Mouse (Mus musculus): ENCODE data around the gene Trappc12. TPM values are rescaled to one million over a fixed set of nuclear protein-coding genes. Genes with fewer than 3 reads are reported as not detected.

Trappc12 gene
- polyA plus RNA-seq, 1 experiment from 2014 or later: 40.6 TPM

DNA sequence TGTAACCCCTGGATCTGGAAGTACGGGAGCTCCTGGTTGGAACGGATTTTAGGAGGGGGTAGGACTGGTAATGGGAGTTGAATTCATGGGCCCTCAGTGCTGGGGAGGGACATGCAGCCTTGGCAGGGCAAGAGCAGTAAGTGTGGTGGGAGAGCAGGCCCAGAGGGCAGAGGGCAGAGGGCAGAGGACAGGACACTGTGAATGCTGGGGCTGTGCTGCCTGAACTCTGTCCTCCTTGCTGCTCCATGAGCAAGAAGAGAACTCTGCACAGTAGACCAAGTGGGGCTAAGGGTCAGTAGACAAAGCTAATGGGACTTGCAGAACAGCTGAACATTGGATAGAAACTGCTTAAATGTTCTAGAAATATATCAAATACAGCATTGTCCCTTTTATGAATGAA, 32.2 kb downstream of the Trappc12 start:
- peaks cover 26% of the 10 kb centered on the region for H3K36me3 ChIP-seq (ENCODE audit: control insufficient read depth, insufficient read depth, low read length)
- WGBS: 92% methylated on average over 2 of the region's 2 CpGs
- ATAC-seq (ENCODE audit: low read depth): no peak

DNA sequence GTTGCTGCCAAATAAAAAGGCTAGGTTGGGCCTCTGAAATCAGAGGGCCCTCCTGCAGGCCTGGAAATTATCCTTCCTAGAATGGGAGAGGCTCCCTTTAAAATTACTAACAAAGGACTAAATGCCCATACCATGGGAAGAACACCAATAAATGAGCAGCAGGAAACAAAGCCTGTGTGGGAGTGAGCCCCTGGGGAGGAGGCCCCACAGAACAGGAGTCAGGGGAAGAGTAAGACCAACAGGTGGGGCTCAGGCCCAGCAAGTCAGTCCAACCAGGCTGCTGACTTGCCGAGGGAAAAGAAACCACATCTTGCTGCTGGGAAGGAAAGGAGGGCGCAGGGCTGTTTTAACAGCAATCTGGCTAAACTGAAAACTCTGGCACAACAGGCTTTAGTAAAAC, 33.2 kb downstream of the Trappc12 start:
- Histone ChIP-seq H3K27me3 (ENCODE audit: control insufficient read depth, insufficient read depth, low read depth, low read length) (no peaks in the 10 kb centered on the region), H3K4me1 (replicated peaks; ENCODE audit: control insufficient read depth, insufficient read depth, low read length) (no peaks in the 10 kb centered on the region), H3K9ac (ENCODE audit: low read length) (no peak overlapping the region), H3K4me3 (ENCODE audit: low read length) (no peak overlapping the region), H3K27ac (ENCODE audit: low read length) (no peak overlapping the region), H3K4me2 (ENCODE audit: low read depth, low read length) (no peak overlapping the region), H3K36me3 (ENCODE audit: control insufficient read depth, insufficient read depth, low read length) (peaks cover 27% of the 10 kb centered on the region), H3K9me3 (ENCODE audit: control insufficient read depth, low read length) (no peaks in the 10 kb centered on the region)
- WGBS: 84% methylated on average over 2 of the region's 2 CpGs
- no peak for ATAC-seq (ENCODE audit: low read depth)

More for the DNA sequence above, 32.2 kb downstream of the Trappc12 start:
- H3K4me3 ChIP-seq (ENCODE audit: low read length): no peak overlapping the region
- no peak overlapping the region for H3K4me2 ChIP-seq (ENCODE audit: low read depth, low read length)
- H3K9ac ChIP-seq (ENCODE audit: low read length): no peak overlapping the region
- no peaks in the 10 kb centered on the region for H3K27me3 ChIP-seq (ENCODE audit: control insufficient read depth, insufficient read depth, low read depth, low read length)
- H3K4me1 ChIP-seq (replicated peaks; ENCODE audit: control insufficient read depth, insufficient read depth, low read length): no peaks in the 10 kb centered on the region
- no peaks in the 10 kb centered on the region for H3K9me3 ChIP-seq (ENCODE audit: control insufficient read depth, low read length)
- H3K27ac ChIP-seq (ENCODE audit: low read length): no peak overlapping the region

DNA sequence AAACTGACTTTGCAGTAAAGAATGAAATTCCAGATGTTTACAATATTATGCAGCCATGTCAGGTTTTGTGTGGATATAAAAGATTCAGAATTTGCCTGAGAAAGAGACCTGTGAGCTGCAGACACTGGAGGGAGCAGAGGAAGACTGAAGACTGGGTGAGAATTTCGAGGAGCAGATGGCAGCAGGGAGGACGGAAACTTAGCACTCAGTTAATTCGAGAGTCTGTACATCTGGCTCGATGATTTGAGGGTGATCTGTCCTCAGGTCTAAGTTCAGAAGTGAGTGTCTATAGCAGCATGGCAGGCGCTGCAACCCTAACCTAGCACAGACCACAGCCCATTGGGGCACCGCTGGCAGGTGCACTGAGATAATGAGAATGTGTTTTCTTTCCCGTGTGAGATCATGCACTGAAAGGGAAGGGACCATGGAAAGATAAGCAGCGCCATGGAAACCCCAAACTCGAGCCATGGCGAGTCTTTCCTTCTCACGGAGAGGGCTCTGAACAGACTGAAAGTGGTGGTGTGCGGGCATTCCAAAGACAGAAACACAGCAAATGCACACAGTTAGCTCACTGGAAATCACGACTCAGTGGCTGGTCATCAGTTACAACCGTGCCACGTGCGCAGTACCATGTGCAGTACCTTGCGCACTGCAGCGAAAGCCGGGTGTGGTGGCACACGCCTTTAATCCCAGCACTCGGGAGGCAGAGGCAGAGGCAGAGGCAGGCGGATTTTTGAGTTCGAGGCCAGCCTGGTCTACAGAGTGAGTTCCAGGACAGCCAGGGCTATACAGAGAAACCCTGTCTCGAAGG, 35.2 kb downstream of the Trappc12 start:
- 83% methylated on average over 24 of the region's 24 CpGs for WGBS
- H3K4me2 ChIP-seq (ENCODE audit: low read depth, low read length): no peak overlapping the region
- no peaks in the 10 kb centered on the region for H3K27me3 ChIP-seq (ENCODE audit: control insufficient read depth, insufficient read depth, low read depth, low read length)
- no peak overlapping the region for H3K27ac ChIP-seq (ENCODE audit: low read length)
- H3K9me3 ChIP-seq (ENCODE audit: control insufficient read depth, low read length): no peaks in the 10 kb centered on the region
- no peak overlapping the region for H3K4me3 ChIP-seq (ENCODE audit: low read length)
- no peak for ATAC-seq (ENCODE audit: low read depth)
- no peaks in the 10 kb centered on the region for H3K4me1 ChIP-seq (replicated peaks; ENCODE audit: control insufficient read depth, insufficient read depth, low read length)
- peaks cover 20% of the 10 kb centered on the region for H3K36me3 ChIP-seq (ENCODE audit: control insufficient read depth, insufficient read depth, low read length)
- no peak overlapping the region for H3K9ac ChIP-seq (ENCODE audit: low read length)

DNA sequence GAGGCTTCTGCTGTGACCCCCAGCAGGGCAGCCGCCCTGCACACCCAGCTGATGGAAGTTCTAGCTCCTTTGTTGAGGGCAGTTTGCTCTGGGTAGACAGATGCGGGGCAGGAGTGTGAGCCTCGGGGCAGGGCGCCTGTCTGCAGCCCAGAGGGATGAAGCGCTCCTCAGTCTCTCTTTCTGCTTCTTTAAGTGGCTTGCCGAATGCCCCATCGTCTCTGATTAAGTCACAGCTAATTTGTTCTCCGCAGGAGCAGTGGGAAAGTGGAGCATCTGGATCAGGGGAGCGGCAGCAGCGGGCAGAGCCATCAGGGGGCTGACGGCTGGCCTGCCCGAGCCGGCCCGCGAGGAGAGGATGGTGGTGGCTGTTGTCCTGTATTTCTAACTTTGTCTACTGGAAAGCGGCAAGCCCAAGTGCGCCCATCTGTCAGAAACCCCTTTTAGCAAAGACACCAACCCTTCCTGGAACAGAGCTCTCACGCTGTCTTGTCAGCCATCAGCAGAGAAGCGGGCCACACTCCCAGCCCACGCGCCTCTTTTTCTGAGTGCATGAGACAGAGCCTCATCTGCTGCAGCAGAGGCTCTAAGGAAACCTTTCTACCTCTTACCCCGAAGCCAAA, 39.6 kb downstream of the Trappc12 start:
- no peak for ATAC-seq (ENCODE audit: low read depth)
- Histone ChIP-seq H3K9me3 (ENCODE audit: control insufficient read depth, low read length) (no peaks in the 10 kb centered on the region), H3K4me1 (replicated peaks; ENCODE audit: control insufficient read depth, insufficient read depth, low read length) (no peaks in the 10 kb centered on the region), H3K27ac (ENCODE audit: low read length) (no peak overlapping the region), H3K4me2 (ENCODE audit: low read depth, low read length) (no peak overlapping the region), H3K4me3 (ENCODE audit: low read length) (no peak overlapping the region), H3K36me3 (ENCODE audit: control insufficient read depth, insufficient read depth, low read length) (peaks cover 10% of the 10 kb centered on the region; the same call in 1 of the 2 replicates), H3K27me3 (ENCODE audit: control insufficient read depth, insufficient read depth, low read depth, low read length) (no peaks in the 10 kb centered on the region), H3K9ac (ENCODE audit: low read length) (no peak overlapping the region)
- WGBS: 80% methylated on average over 22 of the region's 22 CpGs

DNA sequence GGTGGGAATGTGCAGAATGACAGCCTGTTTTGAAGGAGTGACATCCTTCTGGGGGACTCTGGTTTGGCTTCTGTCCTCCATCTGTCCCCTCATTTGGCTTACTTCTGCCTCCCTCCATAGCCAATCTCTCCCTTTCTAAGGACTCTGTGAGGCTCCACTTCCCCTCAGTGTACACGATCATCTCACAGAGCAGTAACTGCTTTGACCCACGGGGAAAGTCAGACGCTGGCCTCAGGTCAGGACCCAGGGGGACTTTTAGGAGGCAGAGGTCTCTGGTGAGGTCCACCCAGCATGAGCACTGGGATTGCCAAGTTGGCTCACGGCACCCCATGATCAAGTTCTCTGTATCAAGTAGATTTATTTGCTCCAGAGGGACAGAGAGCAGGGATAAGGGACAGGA, 42.1 kb downstream of the Trappc12 start:
- ATAC-seq (ENCODE audit: low read depth): no peak
- 78% methylated on average over 4 of the region's 4 CpGs for WGBS
- no peak overlapping the region for H3K27ac ChIP-seq (ENCODE audit: low read length)
- no peak overlapping the region for H3K4me2 ChIP-seq (ENCODE audit: low read depth, low read length)
- no peaks in the 10 kb centered on the region for H3K4me1 ChIP-seq (replicated peaks; ENCODE audit: control insufficient read depth, insufficient read depth, low read length)
- H3K27me3 ChIP-seq (ENCODE audit: control insufficient read depth, insufficient read depth, low read depth, low read length): no peaks in the 10 kb centered on the region
- H3K4me3 ChIP-seq (ENCODE audit: low read length): no peak overlapping the region
- H3K36me3 ChIP-seq (ENCODE audit: control insufficient read depth, insufficient read depth, low read length): peaks cover 7% of the 10 kb centered on the region; the same call in 1 of the 2 replicates
- H3K9ac ChIP-seq (ENCODE audit: low read length): no peak overlapping the region
- no peaks in the 10 kb centered on the region for H3K9me3 ChIP-seq (ENCODE audit: control insufficient read depth, low read length)

DNA sequence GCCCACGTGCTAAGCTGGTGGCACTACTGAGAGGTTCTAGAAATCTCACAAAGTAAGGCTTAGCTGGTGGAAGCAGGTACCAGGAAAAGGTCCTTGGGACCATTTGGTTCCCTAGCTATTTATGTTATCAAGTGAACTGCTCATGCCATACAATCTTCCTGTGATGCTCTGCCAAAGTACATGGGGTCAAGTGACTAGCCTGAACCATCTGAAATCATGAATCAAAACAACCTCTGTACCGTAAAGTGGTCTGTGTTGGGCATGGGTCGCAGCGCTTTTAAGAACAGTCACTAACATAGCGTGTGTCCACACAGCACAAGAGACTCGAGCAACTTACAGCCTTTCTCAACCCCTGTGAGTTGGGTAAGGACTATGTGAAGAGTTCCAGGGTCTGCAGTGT, 45.1 kb downstream of the Trappc12 start:
- Histone ChIP-seq H3K4me2 (ENCODE audit: low read depth, low read length) (no peak overlapping the region), H3K9ac (ENCODE audit: low read length) (no peak overlapping the region), H3K27me3 (ENCODE audit: control insufficient read depth, insufficient read depth, low read depth, low read length) (no peaks in the 10 kb centered on the region), H3K9me3 (ENCODE audit: control insufficient read depth, low read length) (no peaks in the 10 kb centered on the region), H3K27ac (ENCODE audit: low read length) (no peak overlapping the region), H3K36me3 (ENCODE audit: control insufficient read depth, insufficient read depth, low read length) (peaks cover under 1% of the 10 kb centered on the region; the same call in 1 of the 2 replicates), H3K4me1 (replicated peaks; ENCODE audit: control insufficient read depth, insufficient read depth, low read length) (no peaks in the 10 kb centered on the region), H3K4me3 (ENCODE audit: low read length) (no peak overlapping the region)
- ATAC-seq (ENCODE audit: low read depth): no peak
- 81% methylated on average over 6 of the region's 6 CpGs for WGBS

DNA sequence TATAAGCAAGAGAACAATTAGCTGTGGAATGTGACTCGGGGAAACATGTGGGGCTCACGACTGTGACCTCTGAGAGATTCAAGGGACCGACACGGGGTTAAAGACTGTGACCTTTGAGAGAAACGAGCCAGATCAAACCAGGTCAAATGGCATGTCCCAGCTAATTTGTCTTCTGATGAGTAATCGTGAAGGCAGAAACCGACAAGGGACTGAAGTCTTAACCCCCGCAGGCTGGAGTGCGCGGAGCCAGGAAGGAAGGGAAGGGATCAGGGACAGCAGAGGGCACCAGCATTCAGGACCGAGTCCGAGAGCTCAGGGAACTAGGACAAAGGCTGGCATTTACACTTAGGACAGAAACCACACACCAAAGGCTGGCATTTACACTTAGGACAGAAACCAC, 45.9 kb downstream of the Trappc12 start:
- WGBS: 13% methylated on average over 12 of the region's 12 CpGs
- Histone ChIP-seq H3K27ac (ENCODE audit: low read length) (no peak overlapping the region), H3K27me3 (ENCODE audit: control insufficient read depth, insufficient read depth, low read depth, low read length) (no peaks in the 10 kb centered on the region), H3K4me3 (ENCODE audit: low read length) (no peak overlapping the region), H3K9ac (ENCODE audit: low read length) (no peak overlapping the region), H3K9me3 (ENCODE audit: control insufficient read depth, low read length) (no peaks in the 10 kb centered on the region), H3K4me2 (ENCODE audit: low read depth, low read length) (no peak overlapping the region), H3K4me1 (replicated peaks; ENCODE audit: control insufficient read depth, insufficient read depth, low read length) (no peaks in the 10 kb centered on the region), H3K36me3 (ENCODE audit: control insufficient read depth, insufficient read depth, low read length) (no peaks in the 10 kb centered on the region)
- ATAC-seq (ENCODE audit: low read depth): no peak

DNA sequence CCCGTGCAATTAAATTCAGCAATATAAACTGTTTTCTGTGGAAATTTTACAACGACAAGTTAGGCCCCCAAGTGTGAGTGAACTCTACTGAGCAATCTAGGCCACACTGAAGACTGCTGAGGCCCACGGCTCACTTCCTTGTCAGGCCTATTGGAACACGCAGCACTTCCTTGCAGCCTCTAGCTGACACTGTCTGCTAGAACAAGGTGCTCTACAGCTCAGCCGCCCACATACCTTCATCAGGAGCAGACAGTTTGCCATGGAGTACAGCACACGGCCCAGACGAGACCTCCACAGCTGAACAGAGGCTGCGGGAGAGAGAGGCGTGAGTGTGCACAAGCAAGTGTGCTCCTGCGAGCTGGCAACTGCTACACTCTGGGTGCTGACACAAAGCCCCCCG, 49.0 kb downstream of the Trappc12 start:
- no peaks in the 10 kb centered on the region for H3K36me3 ChIP-seq (ENCODE audit: control insufficient read depth, insufficient read depth, low read length)
- no peak overlapping the region for H3K9ac ChIP-seq (ENCODE audit: low read length)
- no peaks in the 10 kb centered on the region for H3K4me1 ChIP-seq (replicated peaks; ENCODE audit: control insufficient read depth, insufficient read depth, low read length)
- no peak overlapping the region for H3K4me2 ChIP-seq (ENCODE audit: low read depth, low read length)
- H3K4me3 ChIP-seq (ENCODE audit: low read length): no peak overlapping the region
- 83% methylated on average over 11 of the region's 11 CpGs for WGBS
- ATAC-seq (ENCODE audit: low read depth): no peak
- no peaks in the 10 kb centered on the region for H3K9me3 ChIP-seq (ENCODE audit: control insufficient read depth, low read length)
- no peaks in the 10 kb centered on the region for H3K27me3 ChIP-seq (ENCODE audit: control insufficient read depth, insufficient read depth, low read depth, low read length)
- no peak overlapping the region for H3K27ac ChIP-seq (ENCODE audit: low read length)

DNA sequence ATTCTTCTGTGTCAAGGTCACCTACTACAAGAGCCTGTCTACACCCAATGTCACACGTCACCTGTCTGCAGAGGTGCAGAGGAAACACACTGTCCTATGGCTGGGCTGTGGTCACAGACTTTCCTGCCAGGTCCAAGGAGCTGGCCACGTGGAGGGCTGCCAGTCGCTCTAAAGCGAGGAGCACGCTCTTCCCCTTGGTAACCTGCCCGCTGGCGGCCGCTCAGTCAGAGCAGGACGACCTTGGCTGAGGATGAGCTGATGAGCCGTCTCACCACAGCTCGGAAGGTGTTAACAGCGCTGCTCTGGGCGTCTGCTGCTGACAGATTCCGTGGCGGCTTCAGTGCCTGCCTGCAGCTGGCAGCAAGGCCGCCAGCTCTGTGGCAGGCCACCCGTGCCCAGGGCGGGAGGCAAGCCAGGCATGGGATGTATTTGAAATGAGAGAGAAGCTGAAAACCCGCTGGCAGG, 49.7 kb downstream of the Trappc12 start:
- Histone ChIP-seq H3K27ac (ENCODE audit: low read length) (no peak overlapping the region), H3K4me1 (replicated peaks; ENCODE audit: control insufficient read depth, insufficient read depth, low read length) (no peaks in the 10 kb centered on the region), H3K4me3 (ENCODE audit: low read length) (no peak overlapping the region), H3K9ac (ENCODE audit: low read length) (no peak overlapping the region), H3K4me2 (ENCODE audit: low read depth, low read length) (no peak overlapping the region), H3K27me3 (ENCODE audit: control insufficient read depth, insufficient read depth, low read depth, low read length) (no peaks in the 10 kb centered on the region), H3K9me3 (ENCODE audit: control insufficient read depth, low read length) (no peaks in the 10 kb centered on the region), H3K36me3 (ENCODE audit: control insufficient read depth, insufficient read depth, low read length) (no peaks in the 10 kb centered on the region)
- ATAC-seq (ENCODE audit: low read depth): no peak
- 63% methylated on average over 19 of the region's 19 CpGs for WGBS

Data from lung, embryonic 16.5 days (tissue).